Mouse (Mus musculus): ENCODE measurements around the gene Tmem273.

Tmem273 gene

GRCm38 (mm10) chr14:32861656-32862055 lies 75.9 kb downstream of the Tmem273 start:
- no peak for DNase-seq

DNA sequence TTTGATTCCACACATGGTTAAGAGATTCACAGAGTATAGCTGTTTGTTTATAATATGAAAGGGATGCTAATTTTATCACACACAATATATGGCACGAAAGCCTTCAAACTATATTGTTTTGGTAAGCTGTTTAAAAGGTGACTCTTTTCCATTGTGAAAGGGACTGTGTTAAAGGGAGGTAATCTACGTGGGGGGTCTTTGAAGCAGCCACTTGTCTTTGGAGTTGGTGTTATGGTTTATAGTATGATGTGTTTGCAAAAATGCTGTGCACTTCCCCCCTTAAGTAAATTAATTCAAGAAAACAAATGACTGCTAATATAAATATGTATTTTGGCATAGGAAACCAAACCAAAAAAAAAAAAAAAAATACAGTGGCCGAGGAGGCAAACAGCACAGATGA lies 79.6 kb downstream of the Tmem273 start:
- DNase-seq: no peak
